Mouse (Mus musculus) adrenal gland, adult (tissue): ENCODE data around the gene Acot11.

ENCODE experiments used
- DNase-seq, 2 experiments: peaks; one replicate each; pipeline ENCODE4 v3.0.0; 2022 to 2023; ENCODE audit warnings: low spot score in 1 of 2; ENCODE audit not compliant: inconsistent age in 2 of 2

Gene Acot11

GRCm38 (mm10) chr4:106804910-106805274, at the start of gene Acot11:
Gene Acot11 (minus strand): TSS chr4:106804998.
- peak; percentile 56 to 75 for DNase-seq

GRCm38 (mm10) chr4:106848290-106849092, 43.7 kb upstream of the Acot11 start:
- peak in 1 of 2 experiments; percentile 65 for DNase-seq

DNA sequence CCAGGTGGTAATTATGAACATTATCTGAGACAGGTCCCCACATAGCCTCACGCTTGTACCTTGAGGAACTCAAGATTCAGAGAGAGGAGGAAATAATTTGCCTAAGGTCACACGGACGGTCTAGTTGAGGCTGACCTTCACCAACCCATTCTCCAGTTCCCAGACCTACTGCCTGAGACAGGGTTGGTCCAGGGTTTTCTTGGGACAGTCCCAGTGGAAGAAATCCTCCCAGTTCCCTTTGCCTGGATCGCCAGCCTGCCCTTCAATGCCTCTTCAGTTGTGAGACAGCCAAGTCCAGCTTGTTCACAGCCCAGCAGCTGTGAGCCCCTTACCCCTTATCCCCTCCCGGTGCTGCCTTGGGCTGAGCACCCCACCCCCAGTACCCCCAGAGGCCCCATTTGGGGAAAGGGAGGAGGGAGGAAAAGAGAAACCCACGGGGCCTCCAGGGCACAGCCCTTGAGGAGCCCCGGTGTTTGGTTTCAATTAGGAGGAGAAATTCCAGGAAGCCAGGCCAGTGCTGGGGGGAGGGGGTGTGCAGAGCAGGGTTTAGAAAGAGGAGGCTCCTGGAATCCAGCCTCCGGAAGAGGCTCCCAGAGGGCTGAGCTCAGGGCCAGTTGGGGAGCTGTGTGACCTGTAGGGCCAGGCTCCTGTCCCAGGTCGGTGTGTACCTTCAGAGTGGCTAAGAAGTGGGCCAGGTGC, 42.9 kb upstream of the Acot11 start:
- peak in 1 of 2 experiments; percentile 75 for DNase-seq

- no peak for DNase-seq
These were observed 37.8 kb upstream of the Acot11 start for GRCm38 (mm10) chr4:106842561-106842960.

DNA sequence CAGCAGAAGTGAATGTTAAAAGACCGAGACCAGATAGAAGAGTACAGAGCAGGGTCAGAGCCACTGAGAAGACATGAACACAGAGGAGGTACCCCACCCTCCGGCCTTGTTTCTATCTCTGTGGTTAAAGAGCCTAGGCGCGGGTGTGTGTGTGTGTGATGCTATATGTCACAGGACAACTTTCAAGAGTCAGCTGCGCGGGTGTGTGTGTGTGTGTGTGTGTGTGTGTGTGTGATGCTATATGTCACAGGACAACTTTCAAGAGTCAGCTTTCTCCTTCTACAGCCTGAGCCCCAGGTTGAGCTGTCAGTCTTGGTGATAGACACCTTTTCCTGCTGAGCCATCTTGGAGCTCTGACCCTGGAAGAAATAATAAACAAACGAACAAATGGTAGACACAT, 37.1 kb upstream of the Acot11 start:
- no peak for DNase-seq

- DNase-seq = peak in 1 of 2 experiments; percentile 33
These were observed 36.5 kb upstream of the Acot11 start for GRCm38 (mm10) chr4:106841303-106841702.

DNA sequence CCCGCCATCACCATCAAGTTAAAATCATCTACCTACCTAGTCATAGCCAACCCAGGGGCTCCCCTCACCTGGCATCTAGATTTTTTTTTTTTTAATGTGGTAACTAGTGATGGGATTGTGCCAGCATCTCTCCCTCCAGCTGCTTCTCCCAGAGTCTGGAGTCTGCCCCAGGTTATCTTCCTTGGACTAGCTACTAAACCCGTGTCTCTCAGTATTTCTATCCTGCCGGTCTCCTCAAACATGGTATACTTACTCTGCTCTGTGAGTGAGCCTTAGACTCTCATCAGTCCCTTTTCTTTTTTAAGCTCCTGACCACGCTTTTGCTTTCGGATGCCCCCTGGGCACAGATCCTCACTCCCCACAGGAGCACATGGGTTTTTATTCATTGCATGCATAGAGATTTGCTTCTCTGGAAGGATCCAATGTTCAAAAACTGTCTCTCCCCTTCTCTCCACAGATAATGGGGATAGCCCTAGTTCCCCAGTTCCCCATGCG, 35.9 kb upstream of the Acot11 start:
- no peak for DNase-seq

GRCm38 (mm10) chr4:106839964-106840611, 35.3 kb upstream of the Acot11 start:
- DNase-seq = peak; percentile 92 to 97

- DNase-seq = peak; percentile 64 to 91
These were observed 34.5 kb upstream of the Acot11 start for GRCm38 (mm10) chr4:106839254-106839834.

DNA sequence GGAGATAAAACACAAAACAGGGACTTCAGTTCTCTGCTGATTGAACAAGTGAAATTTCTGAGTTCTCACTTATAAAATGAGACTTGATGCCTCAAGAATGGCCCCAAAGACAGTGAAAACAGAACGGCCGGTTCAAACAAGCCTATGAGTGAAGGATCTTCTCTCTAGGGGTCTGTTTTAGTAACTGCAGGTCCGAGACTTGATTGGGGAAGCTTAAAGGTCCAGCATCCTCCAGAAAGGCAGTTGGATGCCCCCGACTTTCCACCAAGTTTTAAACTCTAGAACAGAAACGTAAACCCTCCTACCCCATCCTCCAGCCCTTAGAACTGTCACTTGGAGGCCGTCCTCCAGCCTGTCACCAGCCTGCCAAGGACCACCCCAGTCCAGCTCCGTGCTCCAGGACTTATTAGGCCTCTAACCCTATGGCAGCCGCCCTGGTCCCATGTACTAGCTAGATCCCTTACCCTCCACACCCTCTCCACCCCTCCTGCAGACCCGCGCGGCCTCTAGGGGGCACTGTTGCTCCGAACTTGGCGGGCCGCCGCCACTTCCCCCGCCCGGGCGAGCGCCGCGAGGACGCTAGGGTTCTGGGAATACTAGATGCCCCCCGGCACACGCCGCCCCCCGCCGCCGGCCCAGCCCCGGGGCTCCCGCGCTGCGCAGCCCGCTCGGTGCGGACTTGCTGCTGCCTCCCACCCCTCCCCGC, 33.9 kb upstream of the Acot11 start:
- peak; percentile 96 to 99 for DNase-seq

DNA sequence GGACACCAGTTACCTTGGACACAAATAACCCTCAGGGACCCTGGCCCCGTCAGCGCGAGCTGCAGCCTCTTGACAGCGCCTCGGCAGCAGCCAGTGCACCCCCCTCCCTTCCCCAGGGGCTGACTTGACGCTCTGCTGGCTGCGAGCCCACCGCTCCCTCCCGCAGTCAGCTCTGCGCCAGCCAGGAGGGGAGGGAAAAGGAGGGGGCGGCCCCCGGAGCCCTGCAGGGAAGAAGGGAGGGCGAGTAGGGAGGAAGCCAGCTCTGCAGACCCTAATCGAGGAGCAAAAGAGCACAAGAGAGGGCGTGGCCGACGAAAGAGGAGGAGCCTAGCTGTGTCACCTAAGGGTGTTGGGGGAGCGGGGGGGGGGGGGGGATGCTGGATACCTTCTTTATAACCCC, 33.2 kb upstream of the Acot11 start:
- peak; percentile 65 to 81 for DNase-seq

GRCm38 (mm10) chr4:106837425-106837824, 32.6 kb upstream of the Acot11 start:
- DNase-seq = no peak

DNA sequence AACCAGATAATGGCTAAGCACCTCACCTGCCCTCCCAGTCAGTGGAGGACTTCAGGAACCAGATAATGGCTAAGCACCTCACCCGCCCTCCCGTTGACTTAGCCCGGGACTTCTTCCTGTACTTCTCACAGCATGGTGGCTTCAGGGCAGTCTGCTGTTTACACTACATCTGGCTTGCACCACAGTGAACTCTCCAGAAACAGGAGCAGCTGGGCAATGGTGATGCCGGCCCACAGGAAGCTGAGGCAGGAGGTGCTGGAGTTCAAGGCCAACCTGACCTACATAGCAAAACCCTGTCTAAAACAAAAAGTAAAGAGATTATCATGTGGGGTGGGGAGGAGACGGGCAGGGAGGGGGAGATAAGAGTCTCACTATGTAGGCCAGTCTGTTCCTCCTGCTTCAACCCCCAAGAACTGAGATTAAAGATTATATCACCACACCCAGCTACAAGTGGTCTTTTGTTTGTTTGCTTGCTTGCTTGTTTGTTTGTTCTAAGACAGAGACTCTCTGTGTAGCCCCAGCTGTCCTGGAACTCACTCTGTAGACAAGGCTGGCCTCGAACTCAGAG, 25.8 kb upstream of the Acot11 start:
- DNase-seq = no peak

DNA sequence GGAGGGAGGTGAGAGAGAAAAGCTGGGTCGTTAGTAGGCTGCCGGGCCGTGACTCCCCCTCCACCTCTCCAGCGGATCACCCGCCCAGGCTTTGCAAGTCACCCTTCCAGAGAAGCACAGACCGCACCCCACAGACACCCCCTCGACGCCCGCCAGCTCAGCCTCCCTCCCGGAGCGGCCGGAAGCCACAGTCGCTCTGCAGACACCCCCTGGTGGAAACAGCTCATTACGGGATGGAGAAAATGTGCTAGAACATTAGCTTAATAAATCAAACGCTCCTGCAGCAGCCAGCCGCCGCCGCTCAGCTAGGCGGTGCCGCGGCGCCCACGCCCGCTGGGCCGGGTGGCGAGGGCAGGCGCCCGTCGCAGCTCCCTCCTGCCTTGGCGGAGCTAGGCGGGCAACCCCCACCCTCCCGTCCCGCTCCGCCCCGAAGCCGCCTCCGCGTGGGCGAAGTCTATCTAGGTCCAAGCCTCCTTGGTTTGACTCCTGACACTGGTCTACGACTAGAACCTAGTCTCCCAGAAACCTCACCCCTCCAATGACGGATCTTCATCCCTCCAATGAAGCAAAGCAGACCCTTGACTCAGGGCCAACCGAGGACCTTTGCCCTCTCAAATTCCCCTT, 23.1 kb upstream of the Acot11 start:
- DNase-seq = peak; percentile 80 to 89

DNA sequence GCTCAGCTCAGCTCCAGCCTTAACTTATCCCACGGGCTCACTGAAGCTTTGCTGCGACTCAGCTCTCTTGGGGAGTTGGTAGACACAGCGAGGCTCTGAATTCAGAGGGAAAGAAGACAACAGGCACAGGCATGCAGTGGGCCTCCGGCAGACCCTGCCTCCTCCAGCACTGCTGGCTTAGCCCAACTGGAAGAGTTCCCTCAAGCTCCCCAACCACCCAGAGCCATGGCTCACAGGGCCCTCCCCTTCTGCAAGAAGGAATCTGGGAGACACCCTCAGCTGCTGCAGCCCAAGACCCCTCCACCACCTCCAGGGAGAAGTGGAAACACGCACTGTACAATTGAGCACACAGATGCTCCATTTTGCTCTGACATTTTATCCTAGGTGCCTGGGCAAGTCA, 20.4 kb upstream of the Acot11 start:
- DNase-seq = no peak

GRCm38 (mm10) chr4:106819404-106819803, 14.6 kb upstream of the Acot11 start:
- DNase-seq = no peak

DNA sequence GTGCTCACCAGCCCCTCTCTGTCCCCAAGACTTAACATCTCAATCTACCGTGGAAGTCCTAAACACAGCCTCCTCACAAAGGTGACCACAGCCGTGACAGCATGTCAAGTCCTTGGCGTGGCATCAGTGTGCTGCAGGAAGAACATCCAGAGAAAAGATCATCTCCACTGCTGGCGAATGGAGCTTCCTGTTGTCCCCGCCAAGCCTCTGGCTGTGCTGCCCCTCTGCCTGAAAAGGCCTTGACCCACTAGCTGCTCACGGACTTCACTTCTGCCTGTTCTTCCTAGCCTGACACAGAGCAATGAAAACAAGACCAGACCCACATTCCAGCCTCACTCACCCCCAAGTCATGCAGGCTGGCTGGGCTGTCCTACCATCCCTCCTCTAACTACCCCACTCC, 13.5 kb upstream of the Acot11 start:
- DNase-seq = peak; percentile 46 to 58

DNA sequence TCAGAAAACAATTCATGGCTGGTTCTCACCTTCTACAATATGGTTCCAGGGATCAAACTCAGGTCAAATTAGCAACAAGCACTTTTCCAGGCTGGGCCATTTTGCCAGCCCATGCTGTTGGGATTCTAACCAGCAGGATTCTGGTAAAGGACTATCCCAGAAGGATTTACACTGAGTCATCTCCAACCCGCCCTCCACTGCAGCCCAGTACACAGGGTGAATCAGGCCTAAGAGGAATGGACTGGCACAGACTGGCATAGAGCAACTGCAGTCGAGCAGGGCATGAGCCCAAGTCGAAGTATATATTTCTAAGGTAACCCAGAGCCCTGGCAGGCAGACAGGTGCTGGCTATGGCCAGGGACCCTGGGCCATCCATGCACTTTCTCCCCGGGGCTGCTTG, 12.2 kb upstream of the Acot11 start:
- DNase-seq = no peak

- DNase-seq = no peak
These were observed 10.9 kb upstream of the Acot11 start for GRCm38 (mm10) chr4:106815396-106816324.
